Mouse (Mus musculus): Measurements from ENCODE around the gene Kif18b. TPM values are rescaled to one million over a fixed set of nuclear protein-coding genes. Genes with fewer than 3 reads are reported as not detected.

The Kif18b gene
- 2.7 TPM for polyA plus RNA-seq (2015; fragmentation: Illumina TruSeq; extraction: RNeasy Lipid Tissue Mini Kit (QIAGEN cat#74804); ENCODE audit: insufficient read depth, low replicate concordance)

DNA sequence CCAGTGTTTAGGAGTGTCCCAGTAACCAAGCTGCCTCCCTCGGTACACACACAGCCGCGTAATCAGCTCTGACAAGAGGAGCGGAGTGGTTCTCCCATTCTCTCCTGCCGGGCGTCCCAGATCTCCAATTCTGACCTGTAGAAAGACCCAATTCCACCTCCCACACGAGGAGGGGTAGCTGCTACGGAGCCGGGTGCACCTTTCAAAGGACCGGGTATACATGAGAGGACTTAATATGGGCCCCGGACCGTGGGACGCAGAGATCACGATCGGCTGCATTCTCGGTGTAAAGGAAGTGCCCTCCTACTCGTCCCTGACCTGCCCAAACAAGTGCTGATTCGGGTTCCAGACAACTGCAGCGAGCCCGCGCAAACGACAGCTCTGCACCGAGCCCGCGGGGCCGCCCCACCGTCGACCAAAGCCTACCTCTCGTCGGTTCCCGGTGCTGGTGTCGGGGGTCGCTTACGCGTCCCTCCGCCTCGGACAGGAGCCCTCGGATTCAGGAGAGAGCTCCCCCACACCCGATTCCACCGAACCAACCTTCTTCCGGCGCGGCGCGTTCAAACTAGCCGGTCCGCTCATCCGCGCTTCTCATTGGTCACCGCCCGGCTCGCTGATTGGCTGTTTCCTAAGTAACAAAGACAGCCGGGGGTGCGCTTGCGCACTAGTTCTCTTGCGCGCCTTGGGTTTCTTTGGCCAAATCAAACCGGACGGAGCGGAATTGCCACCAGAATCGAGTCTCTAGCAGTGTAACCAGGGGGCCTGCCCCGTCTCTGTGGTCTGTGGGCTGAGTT lies at the start of gene Kif18b:
TSS of gene Kif18b (minus strand) at position 568 of the 794 bp plus-strand sequence.

DNA sequence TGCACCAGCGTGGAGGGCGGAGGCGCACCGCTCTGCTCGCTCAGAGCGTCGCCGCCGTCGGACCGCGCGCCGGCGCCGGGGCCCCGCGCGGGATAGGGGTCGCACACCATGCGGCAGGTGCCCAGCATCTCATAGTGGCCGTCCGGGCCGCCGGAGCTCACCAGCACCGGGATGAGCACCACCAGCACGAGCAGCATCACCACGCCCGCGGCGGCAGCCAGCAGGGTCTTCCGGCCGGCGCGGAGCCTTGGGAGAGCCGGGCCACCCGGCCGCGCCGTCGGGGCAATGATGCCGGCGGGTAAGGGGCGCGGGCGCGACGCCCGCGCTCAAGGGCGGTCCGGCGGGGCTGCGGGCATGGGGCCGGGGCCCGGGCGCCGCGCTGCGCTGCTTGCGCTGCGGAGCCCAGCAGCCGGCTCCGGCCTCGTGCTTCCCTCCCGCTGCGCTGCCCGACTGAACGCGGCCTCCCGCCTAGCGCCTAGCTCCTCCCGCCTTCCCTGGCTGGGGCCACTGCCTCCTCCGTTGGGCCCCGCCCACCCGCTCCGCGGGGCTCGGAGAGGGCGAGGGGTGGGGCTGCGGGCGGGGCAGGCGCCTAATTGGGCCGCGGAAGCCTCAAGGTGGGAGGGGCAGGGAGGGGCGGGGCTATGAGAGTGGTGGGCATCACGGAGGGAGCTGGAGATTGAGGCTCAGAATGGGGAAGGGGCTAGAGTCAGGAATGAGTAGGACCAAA lies 21.5 kb upstream of the Kif18b start, which contains the start of gene C1ql1:
TSS of gene C1ql1 (minus strand) at position 424 of the 727 bp plus-strand sequence.

DNA sequence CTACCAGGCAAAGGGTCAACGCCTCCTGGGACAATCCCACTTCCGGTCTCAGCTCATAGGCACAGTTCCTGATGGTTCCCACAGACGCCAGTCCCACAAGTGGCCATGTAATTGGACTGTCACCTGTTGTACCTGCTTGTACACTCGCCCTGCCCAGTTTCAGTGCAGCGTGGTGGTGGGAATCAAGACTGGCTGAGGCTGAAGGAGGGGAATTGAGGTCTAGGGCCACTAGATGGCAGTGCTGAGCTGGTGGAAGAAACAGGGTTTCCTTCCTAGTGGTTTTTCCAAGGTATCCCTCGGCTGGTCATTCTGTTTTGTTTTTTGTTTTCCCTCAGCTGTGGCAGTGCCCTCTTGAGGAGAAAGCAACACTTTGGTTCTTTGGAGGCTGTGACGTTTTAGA lies 24.2 kb downstream of the Kif18b start, which contains the start of gene Gfap:
TSS of gene Gfap (minus strand) at position 150 of the 400 bp plus-strand sequence.

DNA sequence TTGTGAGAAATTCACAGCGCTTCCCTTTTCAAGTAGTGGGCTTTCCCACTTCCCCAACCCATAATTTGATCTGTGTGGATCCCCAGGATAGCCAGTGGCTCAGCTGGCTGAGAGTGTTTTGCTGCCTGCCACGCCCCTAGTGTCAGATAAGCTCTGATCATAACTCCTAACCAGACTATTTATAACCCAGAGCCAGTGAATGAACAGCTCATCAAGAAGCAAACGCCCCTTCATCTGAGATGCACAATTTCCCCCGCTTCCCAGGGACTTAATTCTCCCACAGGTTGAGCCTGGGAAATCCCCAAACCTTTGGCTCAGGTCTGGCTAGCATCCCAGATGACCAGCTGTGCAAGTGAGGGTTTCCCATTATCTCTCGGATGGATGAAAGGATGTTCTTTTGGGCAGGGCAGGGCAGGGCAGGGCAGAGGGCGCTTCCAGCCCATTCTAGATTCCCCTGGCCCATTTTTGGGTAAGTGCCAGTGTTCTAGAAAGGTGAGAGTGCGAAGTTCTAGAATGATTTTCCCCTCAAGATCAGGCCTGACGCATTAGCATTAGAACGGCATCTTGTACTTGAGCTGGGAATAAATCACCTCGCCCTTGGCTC lies 40.2 kb downstream of the Kif18b start, which contains the start of gene Fam187a:
TSS of gene Fam187a (plus strand) at position 554 of the 604 bp plus-strand sequence.

DNA sequence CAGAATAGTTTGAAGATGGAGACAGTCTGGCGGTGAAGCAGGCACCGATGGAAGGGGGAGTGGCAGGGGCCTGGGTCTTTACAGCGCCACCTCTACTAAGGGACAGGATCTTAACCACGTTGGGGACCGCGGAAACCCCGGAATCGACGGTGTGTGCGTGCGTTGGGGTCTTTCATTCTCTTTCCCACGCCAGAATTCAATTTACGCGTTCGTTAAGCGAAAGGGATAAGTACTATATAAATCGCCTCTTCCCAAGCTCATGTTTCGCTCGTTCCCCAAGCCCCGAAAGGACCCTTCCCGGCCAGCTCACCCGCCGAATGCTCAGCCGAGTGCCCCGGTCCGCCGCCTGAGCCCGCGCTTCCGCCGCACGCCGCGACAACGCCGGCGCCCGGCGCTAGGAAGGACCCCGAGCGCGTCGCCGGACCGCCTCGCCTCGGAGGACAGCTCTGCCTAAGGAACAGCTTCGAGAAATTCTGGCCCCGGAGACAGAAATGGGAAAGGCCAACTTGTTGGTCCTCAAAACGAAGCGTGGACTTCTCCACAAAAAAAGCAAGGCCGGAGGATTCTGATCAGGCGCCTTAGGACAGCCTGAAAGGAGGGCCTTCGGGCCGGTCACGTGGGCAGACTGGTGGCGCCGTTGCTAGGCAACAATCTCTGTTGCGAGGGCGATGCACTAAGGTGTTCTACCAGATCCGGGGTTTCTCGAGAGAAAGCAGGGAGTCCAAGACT lies 44.2 kb downstream of the Kif18b start, which contains the start of the genes Eftud2 and Ccdc103:
TSS of gene Eftud2 (minus strand) at position 401 of the 729 bp plus-strand sequence.
TSS of gene Ccdc103 (plus strand) at position 620 of the 729 bp plus-strand sequence.

Other genes with a start within 250 kb of the Kif18b start
- 29.5 TPM for gene Ccdc43, start 227.3 kb downstream of the Kif18b start, polyA plus RNA-seq (2015; fragmentation: Illumina TruSeq; extraction: RNeasy Lipid Tissue Mini Kit (QIAGEN cat#74804); ENCODE audit: insufficient read depth, low replicate concordance)
- 6.3 TPM for gene Adam11, start 163.7 kb downstream of the Kif18b start, polyA plus RNA-seq (2015; fragmentation: Illumina TruSeq; extraction: RNeasy Lipid Tissue Mini Kit (QIAGEN cat#74804); ENCODE audit: insufficient read depth, low replicate concordance)
- gene Gjc1, start 105.4 kb downstream of the Kif18b start, polyA plus RNA-seq (2015; fragmentation: Illumina TruSeq; extraction: RNeasy Lipid Tissue Mini Kit (QIAGEN cat#74804); ENCODE audit: insufficient read depth, low replicate concordance) = 5.5 TPM
- gene Higd1b, start 89.3 kb downstream of the Kif18b start, polyA plus RNA-seq (2015; fragmentation: Illumina TruSeq; extraction: RNeasy Lipid Tissue Mini Kit (QIAGEN cat#74804); ENCODE audit: insufficient read depth, low replicate concordance) = not detected
- gene Eftud2, start 44.1 kb downstream of the Kif18b start, polyA plus RNA-seq (2015; fragmentation: Illumina TruSeq; extraction: RNeasy Lipid Tissue Mini Kit (QIAGEN cat#74804); ENCODE audit: insufficient read depth, low replicate concordance) = 82.0 TPM
- gene Ccdc103, start 43.9 kb downstream of the Kif18b start, polyA plus RNA-seq (2015; fragmentation: Illumina TruSeq; extraction: RNeasy Lipid Tissue Mini Kit (QIAGEN cat#74804); ENCODE audit: insufficient read depth, low replicate concordance) = not detected
- gene Fam187a, start 40.0 kb downstream of the Kif18b start, polyA plus RNA-seq (2015; fragmentation: Illumina TruSeq; extraction: RNeasy Lipid Tissue Mini Kit (QIAGEN cat#74804); ENCODE audit: insufficient read depth, low replicate concordance) = not detected
- 0.83 TPM for gene Gfap, start 24.2 kb downstream of the Kif18b start, polyA plus RNA-seq (2015; fragmentation: Illumina TruSeq; extraction: RNeasy Lipid Tissue Mini Kit (QIAGEN cat#74804); ENCODE audit: insufficient read depth, low replicate concordance)
- not detected for gene C1ql1, start 21.6 kb upstream of the Kif18b start, polyA plus RNA-seq (2015; fragmentation: Illumina TruSeq; extraction: RNeasy Lipid Tissue Mini Kit (QIAGEN cat#74804); ENCODE audit: insufficient read depth, low replicate concordance)
- 48.5 TPM for gene Nmt1, start 103.1 kb upstream of the Kif18b start, polyA plus RNA-seq (2015; fragmentation: Illumina TruSeq; extraction: RNeasy Lipid Tissue Mini Kit (QIAGEN cat#74804); ENCODE audit: insufficient read depth, low replicate concordance)
- 14.3 TPM for gene Dcakd, start 103.2 kb upstream of the Kif18b start, polyA plus RNA-seq (2015; fragmentation: Illumina TruSeq; extraction: RNeasy Lipid Tissue Mini Kit (QIAGEN cat#74804); ENCODE audit: insufficient read depth, low replicate concordance)
- 0.93 TPM for gene Plcd3, start 176.5 kb upstream of the Kif18b start, polyA plus RNA-seq (2015; fragmentation: Illumina TruSeq; extraction: RNeasy Lipid Tissue Mini Kit (QIAGEN cat#74804); ENCODE audit: insufficient read depth, low replicate concordance)
- 17.7 TPM for gene Acbd4, start 176.6 kb upstream of the Kif18b start, polyA plus RNA-seq (2015; fragmentation: Illumina TruSeq; extraction: RNeasy Lipid Tissue Mini Kit (QIAGEN cat#74804); ENCODE audit: insufficient read depth, low replicate concordance)
- 16.5 TPM for gene Hexim1, start 191.1 kb upstream of the Kif18b start, polyA plus RNA-seq (2015; fragmentation: Illumina TruSeq; extraction: RNeasy Lipid Tissue Mini Kit (QIAGEN cat#74804); ENCODE audit: insufficient read depth, low replicate concordance)
- 0.75 TPM for gene Hexim2, start 207.3 kb upstream of the Kif18b start, polyA plus RNA-seq (2015; fragmentation: Illumina TruSeq; extraction: RNeasy Lipid Tissue Mini Kit (QIAGEN cat#74804); ENCODE audit: insufficient read depth, low replicate concordance)
- 175 TPM for gene Fmnl1, start 246.0 kb upstream of the Kif18b start, polyA plus RNA-seq (2015; fragmentation: Illumina TruSeq; extraction: RNeasy Lipid Tissue Mini Kit (QIAGEN cat#74804); ENCODE audit: insufficient read depth, low replicate concordance)